Mouse (Mus musculus) adrenal gland, postnatal 14 days (tissue): Measurements from ENCODE around the gene Smarcad1. TPM values are rescaled to one million over a fixed set of nuclear protein-coding genes. Genes with fewer than 3 reads are reported as not detected.
"Not testable (repeated sequence)": the region's sequence is repeated elsewhere in the genome, so short reads cannot be mapped to it uniquely, and the experiment has no call there.

Source experiments
- DNase-seq: peaks from one replicate; pipeline ENCODE4 v3.0.0; 2021; ENCODE audit warnings: mixed read lengths
- long read RNA-seq, 2 experiments: library from polyadenylated mRNA; stranded (forward); transcript quantifications; one replicate each; pipeline ENCODE4 v2.0.0; 2021
- total RNA-seq: library from RNA; stranded (reverse); gene quantifications from 2 replicates; pipeline ENCODE4 v1.2.3, GENCODE M21; 2021

Smarcad1 gene
- total RNA-seq: 37.1 and 39.2 TPM in 2 replicates
- long read RNA-seq, experiment 1, full-length matches to known transcripts: 4 of 7 reads
- long read RNA-seq, experiment 1, partial matches to known transcripts: 1 of 7 reads
- long read RNA-seq, experiment 1, other reads (novel, unspliced or antisense): 2 of 7 reads
- long read RNA-seq, experiment 2, partial matches to known transcripts: 1 of 12 reads
- long read RNA-seq, experiment 2, other reads (novel, unspliced or antisense): 4 of 12 reads

- peak; percentile 93 for DNase-seq
Measured at GRCm38 (mm10) chr6:65042491-65043171, at the start of gene Smarcad1. Gene Smarcad1, plus strand, starts transcription at chr6:65042583.

DNA sequence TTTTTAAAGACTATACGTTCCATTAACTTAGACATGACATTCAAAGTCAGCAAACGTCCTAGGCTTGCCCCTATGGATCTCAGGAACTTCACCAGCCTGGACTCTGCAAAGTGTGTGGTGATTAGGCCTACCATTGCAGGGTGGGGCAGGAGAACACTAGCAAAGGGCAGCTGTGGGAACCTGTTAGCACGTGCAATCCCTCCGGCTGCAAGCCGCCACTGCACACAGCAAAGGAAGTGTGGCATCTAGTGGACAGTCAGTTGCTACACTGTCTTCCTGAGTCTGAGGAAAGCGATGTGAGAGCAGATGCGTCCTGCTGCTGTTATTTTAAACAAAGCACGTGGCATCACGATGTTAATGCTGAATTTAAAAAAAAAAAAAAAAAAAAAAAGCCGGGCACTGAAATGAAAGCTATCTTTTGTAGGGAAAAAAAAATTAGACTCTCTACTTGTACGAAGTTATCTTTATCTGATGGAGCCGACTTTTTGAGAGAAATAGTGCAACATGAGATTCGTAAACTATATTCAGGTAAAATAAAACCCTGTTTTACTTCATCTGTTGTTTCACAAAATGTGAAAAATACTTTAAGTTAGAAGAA, 45.5 kb upstream of the Smarcad1 start:
- peak; percentile 12 for DNase-seq

DNA sequence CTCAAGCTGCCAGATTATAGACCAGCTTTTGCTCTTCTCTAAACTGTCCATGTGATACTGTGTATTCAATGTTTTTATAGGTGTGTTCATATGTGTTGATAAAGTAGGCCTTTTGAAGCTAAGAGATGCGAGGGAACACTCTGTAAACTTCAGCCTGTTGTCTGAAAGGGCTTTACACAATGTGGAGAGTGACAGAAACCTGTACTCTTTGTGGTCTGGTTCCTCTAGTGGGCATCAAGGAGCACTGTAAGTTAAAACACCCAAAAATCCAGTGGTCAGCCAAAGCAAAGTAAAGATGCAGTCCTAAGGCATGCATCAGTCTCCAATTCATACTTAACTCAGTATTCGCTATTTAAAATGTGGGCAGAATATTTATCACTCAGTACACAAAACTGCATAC, 44.6 kb upstream of the Smarcad1 start:
- DNase-seq: no peak

DNA sequence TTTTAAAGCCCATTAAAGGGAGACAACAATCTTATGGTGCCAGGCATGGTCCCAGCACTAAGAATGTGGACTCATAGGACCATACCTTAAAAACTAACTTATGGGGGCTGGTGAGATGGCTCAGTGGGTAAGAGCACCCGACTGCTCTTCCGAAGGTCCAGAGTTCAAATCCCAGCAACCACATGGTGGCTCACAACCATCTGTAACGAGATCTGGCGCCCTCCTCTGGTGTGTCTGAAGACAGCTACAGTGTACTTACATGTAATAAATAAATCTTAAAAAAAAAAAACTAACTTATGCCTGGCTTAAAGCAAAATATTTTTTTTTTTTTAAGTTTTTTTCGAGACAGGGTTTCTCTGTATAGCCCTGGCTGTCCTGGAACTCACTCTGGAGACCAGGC, 41.6 kb upstream of the Smarcad1 start:
- DNase-seq: not testable (repeated sequence)

- no peak for DNase-seq
Measured at GRCm38 (mm10) chr6:65002196-65002595, 40.2 kb upstream of the Smarcad1 start.

DNA sequence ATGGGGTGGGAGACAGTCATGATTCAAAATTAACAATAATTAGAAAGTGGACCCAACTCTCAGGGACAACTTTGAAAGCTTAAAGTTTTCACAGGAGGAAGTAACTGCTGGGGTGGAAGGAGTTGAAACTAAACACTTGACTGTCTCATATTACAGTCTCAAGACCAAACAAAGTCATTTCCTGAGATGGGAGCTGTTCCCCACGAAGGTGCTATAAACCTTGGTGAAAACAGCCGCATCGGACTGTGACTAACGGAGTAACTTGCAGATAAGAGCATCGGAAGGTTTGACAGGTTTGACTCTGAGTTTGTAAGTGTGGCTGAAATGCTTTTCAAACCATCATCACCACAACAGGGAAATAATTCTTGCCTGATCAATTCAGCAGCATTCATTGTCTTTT, 33.5 kb upstream of the Smarcad1 start:
- DNase-seq: no peak

DNA sequence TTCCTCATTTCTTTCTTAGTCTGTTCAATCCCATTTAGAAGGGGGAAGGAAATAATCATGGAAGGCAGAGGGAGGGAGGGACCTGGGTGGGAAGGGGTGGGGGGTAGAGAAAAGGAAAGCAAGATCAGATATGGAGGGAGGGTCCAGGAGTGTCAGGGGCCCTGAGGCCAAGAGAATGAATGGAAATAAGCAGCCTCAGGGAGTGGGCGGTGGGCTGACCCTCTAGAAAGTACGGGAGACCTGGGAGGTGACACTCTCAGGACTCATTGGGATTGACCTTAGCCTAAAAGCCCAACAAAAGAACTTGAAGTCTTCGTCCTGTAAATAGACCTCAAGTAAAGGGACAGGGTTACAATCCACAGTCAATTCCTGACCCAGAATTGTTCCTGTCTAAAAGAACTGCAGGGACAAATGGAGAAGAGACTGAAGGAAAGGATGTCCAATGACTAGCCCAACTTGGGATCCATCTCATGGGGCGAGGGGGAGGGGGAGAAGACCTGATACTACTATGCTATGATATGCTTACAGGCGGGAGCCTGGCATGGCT, 30.9 kb upstream of the Smarcad1 start:
- no peak for DNase-seq

DNA sequence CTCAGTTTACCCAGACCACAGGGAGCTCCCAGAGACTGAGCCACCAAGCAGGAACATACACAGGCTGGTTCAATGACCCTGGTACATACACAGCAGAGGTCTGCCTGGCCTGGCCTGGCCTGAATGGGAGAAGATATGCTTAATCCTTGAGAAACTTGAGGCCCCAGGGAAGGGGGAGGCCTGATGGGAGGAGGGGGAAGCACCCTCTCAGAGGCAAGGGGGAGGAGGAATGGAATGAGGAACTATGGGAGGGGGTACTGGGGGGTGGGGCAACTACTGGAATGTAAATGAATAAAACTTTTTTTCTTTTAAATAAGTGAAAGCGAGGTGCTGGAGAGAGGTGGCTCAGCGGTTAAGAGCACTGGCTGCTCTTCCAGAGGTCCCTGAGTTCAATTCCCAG, 30.2 kb upstream of the Smarcad1 start:
- DNase-seq: no peak

- DNase-seq: no peak
Measured at GRCm38 (mm10) chr6:65017566-65017965, 24.8 kb upstream of the Smarcad1 start.

GRCm38 (mm10) chr6:65018966-65019365, 23.4 kb upstream of the Smarcad1 start:
- DNase-seq: not testable (repeated sequence)

DNA sequence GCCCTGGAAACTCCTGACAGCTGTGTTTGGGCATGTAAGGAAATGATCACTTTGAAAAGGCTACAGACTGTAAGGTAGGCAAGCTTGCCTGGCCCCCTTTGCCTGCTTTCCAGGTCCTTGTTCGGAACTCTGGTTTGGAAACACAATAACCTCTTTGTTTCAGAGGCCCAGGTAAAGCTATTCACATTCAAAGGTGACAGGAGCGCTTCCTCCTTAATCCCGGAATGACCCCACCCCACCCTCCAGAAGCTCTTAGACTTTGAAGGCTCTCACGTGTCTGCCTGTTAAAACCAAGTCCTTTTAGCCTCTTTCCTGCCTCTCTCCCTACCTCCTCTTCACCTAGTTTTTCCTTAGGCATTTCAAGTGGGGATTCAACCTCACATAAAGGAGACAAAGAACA, 20.5 kb upstream of the Smarcad1 start:
- DNase-seq: no peak

- DNase-seq: no peak
Measured at GRCm38 (mm10) chr6:65023053-65023452, 19.3 kb upstream of the Smarcad1 start.

- no peak for DNase-seq
Measured at GRCm38 (mm10) chr6:65024668-65025067, 17.7 kb upstream of the Smarcad1 start.

DNA sequence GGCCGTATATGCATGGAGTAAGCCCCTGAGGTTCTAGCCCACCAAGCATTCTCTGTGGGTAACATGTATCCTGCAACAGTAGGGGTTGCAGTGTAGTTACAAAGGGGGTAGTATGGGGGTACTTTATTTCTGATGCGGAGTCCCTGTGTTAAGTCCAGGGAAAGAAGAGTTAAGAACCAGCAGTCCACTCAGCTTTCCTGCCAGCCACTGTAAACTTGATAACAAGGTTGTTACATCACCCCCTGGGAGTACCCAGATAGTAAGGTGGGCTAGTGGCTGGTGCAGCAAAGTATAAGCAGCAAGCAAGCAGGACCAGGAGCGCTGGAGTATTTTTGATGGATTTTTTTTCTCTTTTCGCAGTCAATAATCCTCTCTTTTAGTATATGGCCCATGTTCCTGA, 17.3 kb upstream of the Smarcad1 start:
- no peak for DNase-seq

DNA sequence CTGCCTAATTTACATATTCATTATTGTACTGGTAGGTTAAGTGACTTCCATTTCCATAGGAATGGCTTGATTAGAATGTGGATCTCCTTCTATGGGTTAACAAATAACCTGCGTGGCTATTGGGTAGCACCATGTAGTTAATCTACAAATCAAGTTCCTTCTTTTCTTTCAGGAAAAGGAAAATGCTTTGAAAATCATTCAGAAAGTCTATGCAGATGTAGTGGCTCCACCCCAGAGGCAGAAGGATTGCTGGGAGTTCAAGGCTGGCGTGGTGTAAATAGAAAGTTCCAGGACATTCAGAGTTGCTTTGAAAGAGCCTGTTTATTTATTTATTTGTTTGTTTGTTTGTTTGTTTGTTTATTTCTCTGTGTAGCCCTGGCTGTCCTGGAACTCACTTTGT, 7.7 kb upstream of the Smarcad1 start:
- no peak for DNase-seq

DNA sequence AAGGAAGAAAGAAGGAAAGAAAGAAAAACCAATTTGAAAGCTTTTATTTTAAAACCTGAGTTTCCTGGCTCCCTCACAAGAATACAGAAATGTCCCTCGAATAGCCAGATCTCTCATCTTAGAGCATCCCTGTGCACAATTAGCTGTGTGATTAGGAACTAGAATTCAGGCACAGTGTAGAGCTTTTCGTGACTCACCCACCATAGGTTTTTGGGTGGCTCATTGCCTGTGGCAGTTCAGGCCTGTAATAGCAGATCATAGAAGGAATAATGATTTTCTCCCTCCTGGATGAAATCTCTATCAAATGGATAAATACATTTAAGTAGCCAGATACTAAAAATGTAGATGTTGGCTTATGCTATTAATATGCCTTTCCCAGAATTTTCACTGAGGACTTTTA, 6.9 kb upstream of the Smarcad1 start:
- no peak for DNase-seq

DNA sequence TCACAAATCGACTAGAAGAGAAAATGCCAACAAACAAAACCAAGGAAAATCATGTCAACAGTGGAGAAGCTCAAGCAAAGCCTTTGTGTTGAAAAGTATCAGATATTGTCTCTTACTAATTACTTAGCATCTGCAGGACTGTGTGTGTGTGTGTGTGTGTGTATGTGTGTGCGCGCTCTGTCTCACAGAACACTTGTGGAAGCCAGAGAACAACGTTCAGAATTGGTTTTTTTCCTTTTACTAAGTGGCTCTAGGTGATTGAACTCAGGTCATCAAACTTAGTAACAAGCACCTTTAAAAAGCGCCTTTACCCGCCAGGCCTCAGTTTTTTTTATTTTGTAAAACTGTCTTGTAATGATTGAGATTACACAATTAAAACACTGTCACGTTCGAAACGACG, 451 bp upstream of the Smarcad1 start:
- DNase-seq: no peak

GRCm38 (mm10) chr6:65043241-65043640, 858 bp downstream of the Smarcad1 start:
- DNase-seq: no peak

- no peak for DNase-seq
Measured at GRCm38 (mm10) chr6:65049100-65049499, 6.7 kb downstream of the Smarcad1 start.

DNA sequence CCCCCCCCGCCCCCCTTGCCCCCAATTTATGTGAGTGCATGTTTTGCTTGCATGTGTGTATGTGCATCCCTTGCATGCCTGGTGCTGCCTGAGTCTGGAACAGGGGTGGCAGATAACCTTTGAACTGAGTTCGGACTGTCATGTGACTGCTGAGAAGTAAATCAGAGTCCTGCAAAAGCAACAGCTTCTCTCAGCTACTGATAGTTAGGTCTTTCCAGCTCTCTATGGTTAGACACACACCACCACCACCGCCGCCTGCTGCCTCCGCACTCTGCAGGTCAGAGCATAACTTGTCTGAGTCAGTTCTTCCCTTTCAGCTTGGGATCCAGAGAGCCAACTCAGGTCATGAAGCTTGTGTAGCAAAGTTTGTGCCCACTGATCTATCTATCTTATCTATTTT, 14.2 kb downstream of the Smarcad1 start:
- no peak for DNase-seq

GRCm38 (mm10) chr6:65057137-65057536, 14.8 kb downstream of the Smarcad1 start:
- DNase-seq: not testable (repeated sequence)

GRCm38 (mm10) chr6:65061049-65061448, 18.7 kb downstream of the Smarcad1 start:
- no peak for DNase-seq

GRCm38 (mm10) chr6:65075201-65075600, 32.8 kb downstream of the Smarcad1 start:
- DNase-seq: no peak
